Mouse (Mus musculus) brain, embryonic 14.5 days (tissue): Measurements from ENCODE around the gene Sh2d6. TPM values are rescaled to one million over a fixed set of nuclear protein-coding genes. Genes with fewer than 3 reads are reported as not detected.
A peak's percentile ranks its signal among the peaks of the same experiment; 100 is the strongest.
"Not testable (repeated sequence)": the region's sequence is repeated elsewhere in the genome, so short reads cannot be mapped to it uniquely, and the experiment has no call there.

Experiments
- DNase-seq: peaks from one replicate; pipeline ENCODE4 v3.0.0-alpha.2; 2011; ENCODE audit warnings: low read depth
- CTCF ChIP-seq: fragments of 200-500 bp; IDR thresholded peaks from 2 replicates; pipeline ENCODE4 v1.5.1; 2012; ENCODE audit warnings: inconsistent platforms, mild to moderate bottlenecking, moderate library complexity, borderline replicate concordance; ENCODE audit not compliant: insufficient read depth, insufficient read length; ENCODE audit errors: extremely low read depth
- POLR2A ChIP-seq: fragments of 200-500 bp; IDR thresholded peaks from 2 replicates; pipeline ENCODE4 v1.6.1; 2012; ENCODE audit warnings: mild to moderate bottlenecking, inconsistent platforms, borderline replicate concordance; ENCODE audit not compliant: poor library complexity, insufficient read depth, insufficient read length, severe bottlenecking; ENCODE audit errors: extremely low read depth
- polyA plus RNA-seq: library from polyadenylated mRNA; depleted of rRNA; stranded (reverse); fragments of >200 nt; gene quantifications from 2 replicates; pipeline ENCODE4 v1.2.3, GENCODE M21; 2012

Sh2d6 gene
- polyA plus RNA-seq, 1 experiment, result 1.2 TPM

DNA sequence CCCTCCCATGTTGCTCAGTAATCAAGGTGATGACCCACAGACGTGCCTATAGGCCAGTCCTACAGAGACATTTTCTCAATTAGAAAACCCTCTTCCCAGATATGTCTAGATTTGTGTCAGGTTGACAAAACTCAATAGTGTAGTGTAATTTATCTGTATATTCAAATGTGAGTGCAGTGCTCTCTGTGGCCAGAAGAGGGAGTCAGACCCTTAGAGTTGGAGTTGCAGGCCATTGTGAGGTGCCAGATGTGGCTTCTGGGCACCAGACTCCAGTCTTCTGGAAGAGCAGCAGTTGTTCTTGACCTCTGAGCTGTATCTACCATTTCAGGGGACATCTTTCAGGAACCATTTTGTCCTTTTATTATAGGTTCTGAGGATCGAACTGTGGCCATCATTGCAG is 25.6 kb upstream of the Sh2d6 start:
- TF ChIP-seq POLR2A, result no peak
- TF ChIP-seq CTCF, result peak; percentile 32; the same call in 1 of the 2 replicates
- no peak for DNase-seq

DNA sequence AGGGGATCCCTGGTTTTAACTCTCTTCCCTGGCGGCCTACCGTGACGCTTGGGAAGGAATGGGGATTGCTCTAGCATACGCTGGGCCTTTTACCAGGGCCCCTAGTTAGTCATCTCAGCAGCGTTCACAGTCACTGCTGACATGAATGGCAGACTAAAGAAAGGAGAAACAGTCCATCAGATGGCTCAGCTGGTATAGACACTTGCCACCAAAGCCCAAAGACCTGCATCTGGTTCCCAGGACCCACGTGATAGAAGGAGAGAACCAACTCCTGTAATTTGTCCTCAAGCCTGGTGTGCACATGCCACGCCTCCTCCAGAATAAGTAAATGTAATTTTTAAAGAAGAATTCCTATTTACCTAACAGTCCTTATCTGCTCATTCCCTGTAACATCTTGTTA is 23.9 kb upstream of the Sh2d6 start:
- TF ChIP-seq CTCF, result no peak
- DNase-seq, result no peak

DNA sequence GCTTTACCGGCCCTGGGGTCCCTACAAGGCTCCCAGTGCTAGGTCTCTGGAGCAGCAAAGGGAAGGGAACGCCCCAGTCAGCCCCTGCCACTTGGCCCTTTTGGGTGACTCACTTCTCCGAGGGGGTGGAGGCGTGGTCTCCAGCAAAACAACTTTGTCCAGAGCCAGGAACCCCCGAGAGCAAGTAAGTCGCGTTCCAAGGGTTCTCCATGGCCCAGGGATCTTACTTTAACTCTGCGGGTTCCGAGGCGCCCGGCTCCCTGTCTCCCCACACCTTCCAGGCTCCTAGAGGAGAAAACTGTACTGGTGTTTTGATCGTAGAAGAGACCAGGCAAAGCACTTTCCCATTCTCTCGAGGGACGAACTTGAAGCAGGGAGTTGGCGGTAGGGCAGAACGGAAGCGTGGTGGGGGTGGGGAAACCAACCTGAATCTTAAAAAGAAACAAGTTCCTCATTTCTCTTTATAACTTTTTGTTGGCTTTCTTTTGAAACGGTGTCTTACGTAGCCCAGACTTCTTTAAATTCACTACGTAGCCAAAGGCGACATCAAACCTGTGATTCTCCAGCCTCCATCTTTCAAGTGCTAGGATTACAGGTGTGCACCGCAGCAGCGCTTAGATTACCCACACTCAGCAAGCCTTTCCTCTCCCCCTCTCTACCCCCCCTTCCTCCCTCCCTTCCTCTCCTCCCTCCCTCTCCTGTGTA is 22.9 kb upstream of the Sh2d6 start, which contains the start of gene Capg:
Capg (plus strand) TSS at position 109 of the 705 bp plus-strand sequence.
- DNase-seq, result no peak
- no peak for TF ChIP-seq CTCF

DNA sequence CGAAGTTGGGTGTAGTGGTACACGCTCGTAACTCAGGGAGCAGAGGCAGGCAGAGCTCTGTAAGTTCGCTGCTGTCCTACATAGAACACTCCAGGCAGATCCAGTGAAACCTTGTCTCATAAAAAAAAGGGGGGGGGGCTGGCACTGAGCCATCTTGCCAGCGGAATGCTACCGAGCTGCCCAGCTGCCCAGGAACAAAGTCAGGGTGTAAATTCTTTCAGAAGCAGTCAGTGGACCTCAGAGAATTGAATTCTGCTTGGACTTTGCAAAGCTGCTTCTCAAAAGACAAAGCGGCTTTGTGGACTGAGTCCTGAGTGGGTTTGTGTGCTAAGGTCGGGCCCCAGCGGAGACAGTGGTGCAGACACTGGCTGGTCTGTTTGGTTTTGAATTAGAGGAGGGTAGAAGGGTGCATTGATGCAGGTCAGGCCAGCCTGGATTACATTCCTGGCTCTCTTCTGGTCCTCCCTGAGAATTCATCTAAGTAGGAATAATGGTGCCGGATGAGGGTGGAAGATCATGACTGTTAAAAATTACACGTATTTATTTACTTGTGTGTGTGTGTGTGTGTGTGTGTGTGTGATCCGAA is 21.9 kb upstream of the Sh2d6 start:
- peak; percentile 31 for DNase-seq

DNA sequence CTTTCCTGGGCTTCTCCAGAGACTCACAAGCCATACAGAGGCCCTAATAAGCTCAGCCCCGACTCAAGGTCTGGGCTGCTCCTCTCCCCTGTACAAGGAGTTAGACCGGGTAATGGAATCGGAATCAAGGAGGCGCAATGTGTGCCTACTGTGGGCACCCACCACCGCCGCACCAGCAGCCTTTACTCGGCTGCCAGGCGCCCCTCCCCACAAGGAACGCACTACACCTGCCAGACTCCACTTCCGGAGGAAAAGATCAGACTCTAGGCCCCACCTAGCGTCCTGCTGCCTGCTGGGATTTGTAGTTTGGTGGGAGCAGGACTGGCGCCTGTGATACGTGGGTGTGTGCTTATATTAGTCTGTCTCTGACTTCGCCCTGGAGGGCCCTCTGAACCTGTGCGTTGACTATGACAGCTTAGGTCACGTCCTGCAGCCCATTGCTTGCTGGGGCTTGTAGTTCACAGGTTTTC is 17.1 kb upstream of the Sh2d6 start:
- no peak for TF ChIP-seq CTCF
- TF ChIP-seq POLR2A, result peak; percentile 56; the same call in 1 of the 2 replicates
- DNase-seq, result peak; percentile 96

More for the DNA sequence above, 21.9 kb upstream of the Sh2d6 start:
- no peak for TF ChIP-seq CTCF
- TF ChIP-seq POLR2A, result no peak

DNA sequence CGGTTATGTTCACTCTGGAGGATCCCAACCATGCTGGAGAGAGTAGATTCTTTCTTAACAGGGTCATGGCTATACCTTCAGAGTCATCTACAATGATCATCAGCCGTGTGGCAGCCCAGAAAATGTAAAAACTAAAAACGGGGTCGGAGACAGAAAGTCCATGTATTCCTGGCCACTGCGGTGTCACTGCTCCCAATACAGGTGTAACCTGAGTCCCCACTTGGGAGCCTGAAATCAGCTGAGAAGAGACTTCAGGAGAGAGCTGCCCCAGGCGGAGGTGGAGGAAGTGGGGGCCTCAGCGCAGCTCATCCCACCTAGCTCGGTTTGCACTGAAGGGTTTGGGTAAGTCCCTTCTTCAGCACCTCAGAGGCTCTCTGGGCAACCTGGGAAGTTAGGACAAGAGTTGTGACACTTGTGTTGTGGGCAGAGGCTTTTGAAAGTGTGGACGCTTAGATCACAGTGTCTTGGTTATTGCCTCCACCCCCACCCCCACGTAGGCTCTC is 16.5 kb upstream of the Sh2d6 start:
- DNase-seq, result no peak
- TF ChIP-seq CTCF, result no peak
- TF ChIP-seq POLR2A, result no peak

DNA sequence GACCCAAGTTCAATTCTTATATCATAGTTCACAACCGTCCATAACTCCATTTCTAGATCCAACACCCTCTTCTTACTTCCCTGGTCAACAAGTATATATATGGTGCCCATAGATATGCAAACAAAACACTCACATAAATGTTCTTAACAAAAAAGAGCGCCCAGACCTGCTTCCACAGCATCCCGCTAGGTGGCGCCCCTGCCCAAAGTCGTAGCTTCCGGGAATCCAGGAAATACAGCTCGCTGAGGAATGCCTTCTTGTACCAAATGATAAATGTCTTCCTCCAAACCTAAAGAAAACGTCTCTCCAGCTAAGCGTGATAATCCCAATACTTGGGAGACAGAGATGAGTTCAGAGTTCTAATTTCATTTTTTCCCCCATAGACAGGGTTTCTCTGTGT is 13.7 kb upstream of the Sh2d6 start:
- peak; percentile 86 for DNase-seq
- TF ChIP-seq POLR2A (no peak), CTCF (peak; percentile 93)

DNA sequence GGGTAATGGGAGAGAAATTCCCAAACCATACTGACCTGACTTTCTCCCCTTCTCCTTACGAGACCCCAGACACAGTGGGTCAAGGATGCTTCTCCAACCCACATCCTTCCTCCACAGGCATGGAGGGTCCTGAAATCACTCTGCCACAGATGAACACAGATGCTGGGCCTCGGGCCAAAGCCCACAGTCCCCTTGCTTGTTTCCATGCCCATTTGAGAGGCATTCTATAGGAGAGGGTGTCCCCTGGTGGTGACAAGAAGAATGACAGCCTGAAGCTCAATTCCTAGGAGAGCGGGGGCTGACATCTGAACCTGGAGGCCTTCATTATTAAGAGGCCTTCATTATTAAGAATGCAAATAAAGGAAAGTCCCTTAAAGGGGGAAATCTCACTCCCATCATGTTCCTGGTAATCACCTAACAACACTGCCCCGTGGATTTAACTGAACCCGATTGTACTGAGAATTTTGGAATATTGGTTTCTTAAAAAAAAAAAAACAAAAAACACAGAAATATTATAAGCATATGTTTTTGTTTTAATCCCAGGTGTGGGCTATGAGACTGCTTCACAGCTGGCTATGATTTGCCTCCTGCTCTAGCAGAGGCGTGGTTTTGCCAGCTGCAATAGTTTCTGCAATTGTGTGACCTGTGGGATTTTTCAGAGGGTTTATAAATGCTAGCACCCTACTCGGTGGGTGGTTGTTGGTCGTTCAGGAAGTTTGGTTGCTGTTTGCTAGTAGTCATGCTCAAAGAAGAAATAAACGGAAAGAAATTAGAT is 12.7 kb upstream of the Sh2d6 start:
- peak; percentile 94 for DNase-seq
- TF ChIP-seq CTCF (peak; percentile 94), POLR2A (no peak)

DNA sequence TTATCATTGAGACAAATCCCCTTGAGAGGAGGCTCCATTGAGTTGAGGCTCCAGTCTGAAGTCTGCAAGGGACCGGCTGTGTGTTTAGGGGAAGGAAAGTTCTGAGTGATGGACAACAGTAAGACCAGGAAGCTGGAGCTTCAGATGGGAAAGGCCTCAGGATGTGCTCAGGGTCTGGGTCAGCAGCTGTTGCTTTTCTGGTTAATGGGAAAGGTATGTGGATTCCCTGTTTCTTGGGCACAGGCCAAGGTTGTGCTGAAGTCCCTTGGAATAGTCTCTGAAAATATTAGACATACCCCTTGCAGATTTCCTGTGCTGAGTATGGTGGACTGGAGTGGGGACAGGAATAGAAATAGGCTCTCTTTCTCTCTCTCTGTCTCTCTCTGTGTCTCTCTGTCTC is 12.0 kb upstream of the Sh2d6 start:
- DNase-seq, result not testable (repeated sequence)

DNA sequence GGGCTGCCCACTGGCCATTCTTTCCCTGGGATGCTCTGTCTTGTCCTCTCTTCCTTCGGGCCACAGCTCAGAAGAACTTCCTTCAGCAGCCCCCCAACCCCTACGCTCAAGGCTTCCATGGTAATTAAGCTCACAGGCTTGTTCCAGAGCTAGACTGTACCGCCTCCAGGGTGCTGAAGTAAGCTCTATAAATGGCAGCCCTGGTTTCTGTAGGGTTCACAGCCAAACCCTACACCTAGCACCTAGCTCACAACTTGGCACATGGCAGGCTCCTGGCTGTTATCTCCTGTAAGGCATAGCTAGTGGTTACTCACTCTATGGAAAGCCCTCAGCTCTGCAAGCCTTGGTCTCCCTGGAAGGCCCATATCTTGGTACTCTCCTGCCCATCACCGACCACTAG is 11.1 kb upstream of the Sh2d6 start:
- DNase-seq, result no peak
- TF ChIP-seq CTCF, result no peak
- no peak for TF ChIP-seq POLR2A

DNA sequence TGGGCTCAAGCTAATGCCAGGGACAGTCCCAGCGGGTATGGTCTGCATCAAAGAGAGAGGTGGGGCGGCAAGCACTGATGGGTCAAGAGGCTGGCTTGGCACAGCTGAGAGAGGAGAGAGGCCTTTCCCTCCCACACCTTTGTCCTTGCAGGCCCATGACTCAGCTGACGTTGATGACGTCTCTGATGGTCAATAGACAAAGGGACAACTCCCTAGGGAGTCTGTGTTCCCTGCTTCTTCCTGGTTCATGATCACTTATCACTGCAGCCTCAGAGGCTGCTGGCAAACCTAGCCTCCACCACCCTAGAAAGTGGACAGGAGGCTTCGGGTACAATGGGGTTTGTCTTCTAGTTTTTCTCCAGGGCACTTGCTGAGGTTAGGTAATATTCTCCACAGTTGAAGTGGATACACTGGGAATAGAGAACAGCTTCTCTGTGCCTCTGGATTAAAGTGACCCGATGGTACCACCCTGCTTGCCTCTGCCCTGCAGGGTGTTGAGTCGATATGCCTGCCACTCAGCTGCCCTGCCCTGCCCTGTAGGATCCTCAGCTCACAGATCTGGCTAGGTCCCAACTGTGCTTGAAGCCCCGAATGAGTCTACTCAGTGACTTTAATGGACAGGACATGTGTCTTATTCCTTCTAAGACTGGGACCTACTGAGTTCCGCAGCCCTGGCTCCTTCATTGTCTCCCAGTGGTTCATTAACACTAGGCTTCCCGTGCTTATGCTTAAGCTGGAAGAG is 7.1 kb upstream of the Sh2d6 start:
- TF ChIP-seq CTCF (no peak), POLR2A (no peak)
- DNase-seq, result no peak

DNA sequence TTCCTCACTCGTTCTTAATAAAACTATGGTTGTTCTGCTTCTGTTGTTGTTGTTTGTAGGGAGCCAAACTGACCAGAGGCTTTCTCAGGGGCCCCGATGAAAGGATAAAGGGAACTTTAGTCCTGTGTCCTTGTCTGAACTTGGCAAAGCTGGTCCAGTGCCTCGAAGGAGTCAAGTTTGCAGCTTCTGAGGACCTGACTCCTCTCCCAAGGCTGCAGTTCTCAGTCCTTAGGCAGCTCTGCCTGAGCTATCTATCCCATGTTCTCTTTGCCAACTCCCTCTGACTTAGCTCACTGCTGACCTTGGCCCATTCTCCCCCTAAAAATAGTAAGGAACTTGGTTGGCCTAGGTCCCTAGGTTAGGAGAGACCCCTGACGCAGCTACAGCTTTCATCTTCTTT is 5.6 kb upstream of the Sh2d6 start:
- DNase-seq, result no peak
- TF ChIP-seq POLR2A, result no peak
- TF ChIP-seq CTCF, result no peak

DNA sequence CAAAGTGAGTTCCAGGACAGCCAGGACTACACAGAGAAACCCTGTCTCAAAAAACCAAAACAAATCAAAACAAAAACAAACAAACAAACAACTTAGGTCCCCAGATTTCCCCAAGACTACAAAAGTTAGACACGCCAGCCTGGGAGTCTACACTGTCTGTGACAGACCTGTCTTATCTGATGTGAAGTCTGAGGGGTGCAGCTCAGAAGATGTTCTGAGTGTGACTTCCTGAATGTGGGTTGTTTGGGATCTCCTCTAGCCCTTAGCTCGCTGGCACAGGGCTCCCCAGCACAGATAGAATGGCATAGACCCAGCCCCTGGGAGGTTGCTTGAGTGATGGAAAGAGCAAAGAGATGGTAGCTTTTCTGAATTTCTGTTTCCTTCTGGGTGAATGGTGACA is 2.7 kb upstream of the Sh2d6 start:
- TF ChIP-seq CTCF (no peak), POLR2A (no peak)
- DNase-seq, result no peak

DNA sequence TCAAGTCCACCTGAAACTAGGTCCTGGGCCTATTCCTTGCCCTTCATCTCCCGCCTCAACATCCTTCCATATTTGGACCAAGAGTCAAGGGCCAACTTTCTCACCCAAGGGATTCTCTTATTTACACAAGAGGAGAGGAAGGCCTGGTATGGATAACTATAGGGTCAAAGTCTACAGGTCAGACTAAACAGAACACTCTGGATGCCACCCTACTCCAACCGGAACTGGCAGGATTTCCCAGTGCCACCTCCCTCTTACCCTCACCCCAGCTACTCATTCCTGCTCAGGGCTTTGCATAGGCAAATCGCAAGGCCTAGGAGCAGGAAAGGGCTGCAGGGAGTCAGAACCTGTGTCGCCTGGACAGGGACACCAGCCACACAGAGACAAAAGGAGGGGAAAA is 1.7 kb upstream of the Sh2d6 start:
- TF ChIP-seq POLR2A (no peak), CTCF (no peak)
- no peak for DNase-seq
